Mouse (Mus musculus) CD4-positive naive resting alpha-beta T cell, adult 76 days (primary cell): ENCODE results near the gene Morc4. TPM values are rescaled to one million over a fixed set of nuclear protein-coding genes. Genes with fewer than 3 reads are reported as not detected.

Experiments
- total RNA-seq: library from RNA; stranded (reverse); gene quantifications from one replicate; pipeline ENCODE4 v1.2.4, GENCODE M21; 2023

Gene Morc4
- total RNA-seq, result not detected

GRCm38 (mm10) chrX:139870938-139871791, at the start of gene Morc4:
Gene Morc4, minus strand, starts transcription at chrX:139871677.

GRCm38 (mm10) chrX:139800406-139800878, 71.0 kb downstream of the Morc4 start, which contains the start of gene Cldn2:
Gene Cldn2, plus strand, starts transcription at chrX:139800828.

GRCm38 (mm10) chrX:139782278-139783044, 89.0 kb downstream of the Morc4 start, which contains the start of gene Ripply1:
Gene Ripply1, minus strand, starts transcription at chrX:139782353.

Other genes starting within 250 kb of the Morc4 start
- 9.6 TPM for gene Tbc1d8b, start 186.7 kb downstream of the Morc4 start, total RNA-seq
- not detected for gene Gm15013, start 157.2 kb downstream of the Morc4 start, total RNA-seq
- gene Ripply1, start 89.3 kb downstream of the Morc4 start, total RNA-seq, result not detected
- not detected for gene Cldn2, start 70.8 kb downstream of the Morc4 start, total RNA-seq
- gene Rbm41, start 126.9 kb upstream of the Morc4 start, total RNA-seq, result 38.1 TPM
- gene Nup62cl, start 191.0 kb upstream of the Morc4 start, total RNA-seq, result not detected
- not detected for gene Pih1h3b, start 191.2 kb upstream of the Morc4 start, total RNA-seq